Mouse (Mus musculus) liver, adult (tissue): ENCODE measurements around the gene Stk31.

Source experiments
- GATA4 ChIP-seq: IDR thresholded peaks from 2 replicates; pipeline ENCODE4 v1.6.1; 2014; ENCODE audit warnings: mild to moderate bottlenecking, low read length; ENCODE audit not compliant: insufficient replicate concordance

The Stk31 gene

GRCm38 (mm10) chr6:49483205-49483604 is 87.8 kb downstream of the Stk31 start:
- TF ChIP-seq GATA4: no peak

GRCm38 (mm10) chr6:49491526-49491925 is 96.1 kb downstream of the Stk31 start:
- TF ChIP-seq GATA4: no peak

GRCm38 (mm10) chr6:49519053-49519452 is 123.6 kb downstream of the Stk31 start:
- TF ChIP-seq GATA4: no peak
